Mouse (Mus musculus) liver, embryonic 11.5 days (tissue): ENCODE measurements around the gene Dyrk3. TPM values are rescaled to one million over a fixed set of nuclear protein-coding genes. Genes with fewer than 3 reads are reported as not detected.
"Not testable (repeated sequence)": the region's sequence is repeated elsewhere in the genome, so short reads cannot be mapped to it uniquely, and the experiment has no call there.

ENCODE experiments used
- ATAC-seq: fragments of 200-750 bp; cut with Nextera tagmentation; replicated peaks from 2 replicates; pipeline ENCODE4 v1.8.0; 2017; ENCODE audit warnings: moderate number of reproducible peaks, mild to moderate bottlenecking, moderate TSS enrichment, moderate library complexity; ENCODE audit not compliant: low FRiP score
- DNase-seq: peaks from one replicate; pipeline ENCODE4 v3.0.0-alpha.2; 2017; ENCODE audit warnings: low spot score
- H3K27ac ChIP-seq: fragments of 300-500 bp; sonication (generic); 2 replicates; pipeline ENCODE4 v1.5.1; 2014; ENCODE audit warnings: mild to moderate bottlenecking, low read depth, low read length, control low read depth
- H3K27me3 ChIP-seq: fragments of 300-500 bp; sonication (generic); replicated peaks from 2 replicates; pipeline ENCODE4 v1.6.1; 2014; ENCODE audit warnings: low read length, mixed read lengths; ENCODE audit not compliant: control insufficient read depth, insufficient read depth
- H3K36me3 ChIP-seq: fragments of 300-500 bp; sonication (generic); 2 replicates; pipeline ENCODE4 v1.6.1; 2014; ENCODE audit warnings: mild to moderate bottlenecking, low read length, moderate library complexity, mixed read lengths; ENCODE audit not compliant: control insufficient read depth, insufficient read depth
- H3K4me1 ChIP-seq: fragments of 300-500 bp; sonication (generic); replicated peaks from 2 replicates; pipeline ENCODE4 v1.6.1; 2014; ENCODE audit warnings: low read length, mixed read lengths; ENCODE audit not compliant: control insufficient read depth, insufficient read depth
- H3K4me2 ChIP-seq: fragments of 300-500 bp; sonication (generic); 2 replicates; pipeline ENCODE4 v1.6.1; 2014; ENCODE audit warnings: mild to moderate bottlenecking, control low read depth, moderate library complexity
- H3K4me3 ChIP-seq: fragments of 300-500 bp; sonication (generic); 2 replicates; pipeline ENCODE4 v1.5.1; 2014; ENCODE audit warnings: low read depth, low read length, control low read depth
- H3K9ac ChIP-seq: fragments of 300-500 bp; sonication (generic); 2 replicates; pipeline ENCODE4 v1.6.1; 2014; ENCODE audit warnings: low read depth, low read length, control low read depth
- H3K9me3 ChIP-seq: fragments of 300-500 bp; sonication (generic); 2 replicates; pipeline ENCODE4 v1.6.1; 2016; ENCODE audit warnings: low read length, inconsistent platforms, mixed read lengths; ENCODE audit not compliant: control insufficient read depth
- WGBS: fragments of 180-500 bp; shearing (Covaris S2); extraction: QIAGEN DNeasy Blood & Tissue Kit; methylation state at CpG from one replicate; pipeline ENCODE4 v1.1.7; 2014; 5-methylcytosine and 5-hydroxymethylcytosine counted together
- polyA plus RNA-seq: library from polyadenylated mRNA; unstranded; fragments of >200 nt; fragmentation: Nextera tagmentation; extraction: Ambion mirVana; gene quantifications from 2 replicates; pipeline ENCODE4 v1.2.1, GENCODE M21; 2014

The Dyrk3 gene
- polyA plus RNA-seq, 1 experiment from 2014 or later = 11.7 TPM

DNA sequence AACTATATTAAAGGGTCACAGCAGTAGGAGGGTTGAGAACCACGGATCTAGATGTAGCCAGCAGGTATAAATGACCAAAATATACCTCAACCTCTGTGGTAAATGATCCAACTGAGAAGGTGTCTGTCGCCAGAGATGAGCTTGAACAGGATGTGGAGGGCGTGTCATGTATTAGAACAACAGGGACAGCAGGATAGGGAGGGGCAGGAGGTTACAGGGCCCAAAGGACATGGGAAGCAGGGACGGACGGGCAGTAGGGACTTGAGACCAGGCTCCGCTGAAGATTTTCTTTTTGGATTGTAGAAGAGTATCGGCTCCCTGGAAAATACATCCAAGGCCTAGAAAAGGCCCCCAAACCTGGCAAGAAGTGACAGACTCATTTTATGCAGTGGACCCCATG lies 34.9 kb upstream of the Dyrk3 start:
- ATAC-seq (no peak), DNase-seq (no peak)
- no peak overlapping the region for H3K9ac ChIP-seq
- 83% methylated on average over 7 of the region's 7 CpGs for WGBS
- no peaks in the 10 kb centered on the region for H3K9me3 ChIP-seq
- peaks cover 48% of the 10 kb centered on the region for H3K36me3 ChIP-seq
- no peak overlapping the region for H3K4me2 ChIP-seq
- no peaks in the 10 kb centered on the region for H3K4me1 ChIP-seq
- H3K4me3 ChIP-seq = no peak overlapping the region
- H3K27me3 ChIP-seq = no peaks in the 10 kb centered on the region
- no peak overlapping the region for H3K27ac ChIP-seq

DNA sequence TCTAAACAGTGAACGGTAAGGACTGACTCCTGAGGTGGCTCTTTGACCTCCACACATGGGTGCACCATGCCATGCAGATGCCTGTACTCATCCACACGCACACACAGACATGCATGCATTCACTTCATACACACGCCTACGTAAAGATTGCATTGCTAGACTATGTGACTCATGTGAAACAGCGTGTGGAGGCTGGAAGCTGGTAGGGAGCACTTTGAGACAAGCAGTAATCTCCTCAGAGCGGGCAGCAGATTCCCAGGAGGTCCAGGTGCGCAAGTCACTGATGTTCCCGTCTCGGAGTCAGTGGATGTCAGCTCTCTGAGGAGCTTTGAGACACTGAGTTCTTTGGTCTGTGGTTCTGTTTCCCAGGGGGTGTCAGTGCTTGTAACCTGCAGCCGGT lies 29.5 kb upstream of the Dyrk3 start:
- peaks cover 58% of the 10 kb centered on the region for H3K36me3 ChIP-seq
- H3K9me3 ChIP-seq = no peaks in the 10 kb centered on the region
- no peaks in the 10 kb centered on the region for H3K27me3 ChIP-seq
- H3K4me2 ChIP-seq = no peak overlapping the region
- no peak overlapping the region for H3K4me3 ChIP-seq
- H3K4me1 ChIP-seq = no peaks in the 10 kb centered on the region
- 94% methylated on average over 10 of the region's 10 CpGs for WGBS
- H3K27ac ChIP-seq = no peak overlapping the region
- H3K9ac ChIP-seq = no peak overlapping the region
- DNase-seq = no peak
- ATAC-seq = no peak

DNA sequence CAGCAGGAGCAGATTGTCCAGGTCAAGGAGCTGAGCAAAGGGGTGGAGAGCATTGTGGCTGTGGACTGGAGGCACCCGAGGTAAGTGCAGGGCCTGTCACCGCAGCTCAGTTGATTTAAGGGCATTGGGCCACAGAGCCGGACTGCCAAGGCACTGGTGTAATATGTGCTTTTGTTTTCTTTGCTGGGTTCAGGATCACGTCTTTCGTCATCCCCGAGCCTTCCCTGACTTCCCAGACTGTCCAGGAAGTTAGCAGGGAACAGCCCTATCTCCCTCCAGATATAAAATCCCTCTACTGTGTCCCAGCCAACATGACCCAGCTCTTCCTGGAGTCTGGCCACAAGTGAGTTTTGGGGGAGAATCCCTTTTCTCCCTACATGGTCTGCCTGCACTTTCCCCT lies 26.3 kb upstream of the Dyrk3 start:
- no peak overlapping the region for H3K27ac ChIP-seq
- no peaks in the 10 kb centered on the region for H3K9me3 ChIP-seq
- no peak for DNase-seq
- no peak for ATAC-seq
- no peak overlapping the region for H3K4me2 ChIP-seq
- peaks cover 50% of the 10 kb centered on the region for H3K36me3 ChIP-seq
- no peaks in the 10 kb centered on the region for H3K27me3 ChIP-seq
- WGBS = 81% methylated on average over 6 of the region's 6 CpGs
- H3K9ac ChIP-seq = no peak overlapping the region
- no peaks in the 10 kb centered on the region for H3K4me1 ChIP-seq
- no peak overlapping the region for H3K4me3 ChIP-seq

DNA sequence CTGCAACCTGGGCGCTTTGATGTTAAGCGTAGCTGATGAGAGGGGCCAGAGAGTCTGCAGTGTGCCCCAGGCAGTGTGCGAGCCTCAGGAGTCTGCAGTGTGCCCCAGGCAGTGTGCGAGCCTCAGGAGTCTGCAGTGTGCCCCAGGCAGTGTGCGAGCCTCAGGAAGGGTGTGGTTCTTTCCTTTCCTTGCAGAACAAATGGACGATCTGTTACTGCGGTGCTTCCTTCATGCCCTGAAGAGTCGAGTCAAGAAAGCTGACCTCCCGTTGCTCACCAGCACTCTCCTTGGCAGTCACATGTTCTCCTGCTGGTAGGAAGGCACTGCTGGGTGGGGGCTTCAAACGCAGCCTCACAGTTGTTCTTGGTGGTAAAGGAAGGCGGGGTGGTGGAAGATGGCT lies 23.0 kb upstream of the Dyrk3 start:
- ATAC-seq (no peak; the same call in 1 of the 2 replicates), DNase-seq (no peak)
- WGBS = 67% methylated on average over 11 of the region's 11 CpGs
- H3K4me3 ChIP-seq = no peak overlapping the region
- H3K36me3 ChIP-seq = peaks cover 35% of the 10 kb centered on the region
- no peaks in the 10 kb centered on the region for H3K27me3 ChIP-seq
- H3K9me3 ChIP-seq = no peaks in the 10 kb centered on the region
- H3K27ac ChIP-seq = no peak overlapping the region
- H3K4me2 ChIP-seq = no peak overlapping the region
- no peaks in the 10 kb centered on the region for H3K4me1 ChIP-seq
- no peak overlapping the region for H3K9ac ChIP-seq

DNA sequence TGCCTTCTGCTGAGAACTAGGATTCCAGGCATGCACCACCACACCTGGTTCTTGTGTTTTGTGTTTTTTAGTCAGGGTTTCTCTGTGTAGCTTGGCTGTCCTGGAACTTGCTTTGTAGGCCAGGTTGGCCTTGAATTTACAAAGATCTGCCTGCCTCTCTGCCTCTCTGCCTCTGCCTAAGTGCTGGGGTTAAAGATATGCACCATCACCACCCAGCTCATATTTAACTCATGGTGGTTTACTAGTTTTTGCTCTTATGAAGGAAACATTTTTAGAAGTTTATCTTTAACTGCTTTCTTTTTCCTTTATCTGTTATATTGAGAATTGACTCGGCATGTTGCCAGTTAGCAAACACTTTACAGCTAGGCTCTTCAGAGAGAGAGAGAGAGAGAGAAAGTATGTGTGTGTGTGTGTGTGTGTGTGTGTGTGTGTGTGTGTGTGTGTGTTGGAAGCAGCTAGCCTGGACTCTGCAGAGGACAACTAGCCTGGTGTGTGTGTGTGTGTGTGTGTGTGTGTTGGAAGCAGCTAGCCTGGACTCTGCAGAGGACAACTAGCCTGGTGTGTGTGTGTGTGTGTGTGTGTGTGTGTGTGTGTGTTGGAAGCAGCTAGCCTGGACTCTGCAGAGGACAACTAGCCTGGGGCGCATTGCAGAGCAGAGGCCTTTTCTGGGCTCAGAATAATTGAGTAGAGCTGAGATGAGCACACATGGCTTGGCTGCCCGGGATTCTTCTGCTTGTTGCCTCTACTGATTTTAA lies 21.6 kb upstream of the Dyrk3 start:
- H3K4me3 ChIP-seq, H3K9ac ChIP-seq, H3K27ac ChIP-seq, ATAC-seq, H3K4me2 ChIP-seq, H3K9me3 ChIP-seq, H3K4me1 ChIP-seq, DNase-seq, H3K27me3 ChIP-seq: not testable (repeated sequence)
- peaks cover 32% of the 10 kb centered on the region for H3K36me3 ChIP-seq
- 86% methylated on average over 3 of the region's 3 CpGs for WGBS

DNA sequence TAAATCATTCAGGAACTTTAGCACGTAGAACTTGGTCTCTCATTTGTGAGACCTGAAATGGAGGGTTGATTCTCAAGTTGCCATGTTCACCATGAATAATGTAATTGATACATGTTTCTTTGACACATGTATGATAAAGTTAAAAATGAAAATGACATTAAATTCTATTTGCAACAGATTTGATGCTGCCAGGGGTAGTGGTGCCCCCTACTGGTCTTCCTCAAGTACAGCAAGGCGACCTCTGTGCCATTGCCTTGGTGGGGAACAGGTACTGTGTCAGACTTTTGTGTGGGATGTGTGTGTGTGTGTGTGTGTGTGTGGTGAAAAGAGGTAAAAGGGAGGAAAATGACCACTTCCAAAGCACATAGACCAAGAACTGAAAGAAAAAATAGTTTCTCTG lies 17.3 kb upstream of the Dyrk3 start:
- Histone ChIP-seq H3K36me3 (peaks cover 9% of the 10 kb centered on the region; the same call in 1 of the 2 replicates), H3K4me1 (peaks cover 7% of the 10 kb centered on the region; the same call in 1 of the 2 replicates), H3K9me3 (no peaks in the 10 kb centered on the region), H3K9ac (no peak overlapping the region), H3K27me3 (no peaks in the 10 kb centered on the region), H3K27ac (no peak overlapping the region), H3K4me2 (no peak overlapping the region), H3K4me3 (no peak overlapping the region)
- ATAC-seq = no peak
- 48% methylated on average over 2 of the region's 2 CpGs for WGBS
- DNase-seq = no peak

DNA sequence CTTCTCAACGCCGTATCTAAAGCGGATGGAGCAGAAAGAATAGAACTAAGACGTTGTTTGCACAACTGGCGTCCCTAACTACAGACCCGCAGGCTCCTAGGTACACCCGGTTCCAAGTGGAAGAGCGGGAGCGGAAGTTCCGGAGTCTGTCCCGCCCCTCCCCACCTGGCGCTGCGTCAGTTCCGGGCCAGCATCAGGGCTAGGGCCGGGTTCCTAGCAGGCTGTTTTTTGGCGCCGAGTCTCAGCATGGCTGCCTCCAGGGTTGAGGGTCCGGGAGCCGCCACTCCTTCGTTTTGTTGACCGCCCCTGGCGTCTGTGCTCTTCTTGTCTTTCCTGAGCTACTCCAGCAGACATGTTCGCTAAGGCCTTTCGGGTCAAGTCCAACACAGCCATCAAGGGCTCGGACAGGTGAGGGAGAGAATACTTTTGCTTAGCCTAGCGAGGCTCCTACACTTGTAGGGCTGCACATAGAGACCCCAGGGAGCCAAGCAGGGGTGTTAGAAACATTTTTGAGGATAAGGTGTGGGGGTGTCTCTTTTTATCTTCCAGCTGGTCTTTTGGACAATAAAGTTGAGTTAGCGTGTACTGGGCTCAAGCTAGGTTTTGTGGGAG lies 15.0 kb upstream of the Dyrk3 start, which contains the start of gene Eif2d:
Eif2d (plus strand) TSS at position 164 of the 612 bp plus-strand sequence.
- Histone ChIP-seq H3K4me3 (peak within 1 kb of the TSS; percentile 70), H3K27me3 (no peaks in the 10 kb centered on the region), H3K27ac (peak within 1 kb of the TSS; percentile 49), H3K9me3 (no peaks in the 10 kb centered on the region), H3K9ac (peak within 1 kb of the TSS; percentile 72), H3K4me1 (peaks cover 7% of the 10 kb centered on the region; the same call in 1 of the 2 replicates), H3K4me2 (peak within 1 kb of the TSS; percentile 77), H3K36me3 (peaks cover 5% of the 10 kb centered on the region; the same call in 1 of the 2 replicates)
- 1% methylated on average over 27 of the region's 27 CpGs for WGBS
- ATAC-seq (peak; percentile 99), DNase-seq (peak; percentile 91)

DNA sequence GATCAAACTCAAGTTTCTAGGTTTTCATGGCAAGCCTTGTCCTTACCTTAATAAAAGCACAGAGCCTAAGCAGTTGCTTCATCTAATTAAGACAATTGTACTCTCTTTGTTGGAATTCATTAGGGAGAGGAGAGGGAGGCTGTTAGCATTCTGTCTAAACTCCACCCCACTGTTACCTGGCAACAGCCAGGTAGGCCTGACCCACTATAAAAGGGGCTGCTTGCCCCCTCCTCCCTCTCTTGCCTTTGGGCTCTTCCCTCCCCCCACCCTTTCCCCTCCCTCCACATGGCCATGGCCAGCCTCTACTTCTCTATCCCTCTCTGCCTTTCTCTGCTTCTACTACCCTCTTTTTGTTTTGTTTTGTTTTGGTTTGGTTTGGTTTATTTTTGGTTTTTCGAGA lies 11.4 kb upstream of the Dyrk3 start:
- 80% methylated on average over 1 of the region's 1 CpGs for WGBS
- H3K27ac ChIP-seq = no peak overlapping the region
- no peak overlapping the region for H3K4me2 ChIP-seq
- no peaks in the 10 kb centered on the region for H3K36me3 ChIP-seq
- H3K9me3 ChIP-seq = no peaks in the 10 kb centered on the region
- ATAC-seq (no peak), DNase-seq (no peak)
- H3K4me3 ChIP-seq = no peak overlapping the region
- H3K27me3 ChIP-seq = no peaks in the 10 kb centered on the region
- peaks cover 5% of the 10 kb centered on the region; the same call in 1 of the 2 replicates for H3K4me1 ChIP-seq
- no peak overlapping the region for H3K9ac ChIP-seq

DNA sequence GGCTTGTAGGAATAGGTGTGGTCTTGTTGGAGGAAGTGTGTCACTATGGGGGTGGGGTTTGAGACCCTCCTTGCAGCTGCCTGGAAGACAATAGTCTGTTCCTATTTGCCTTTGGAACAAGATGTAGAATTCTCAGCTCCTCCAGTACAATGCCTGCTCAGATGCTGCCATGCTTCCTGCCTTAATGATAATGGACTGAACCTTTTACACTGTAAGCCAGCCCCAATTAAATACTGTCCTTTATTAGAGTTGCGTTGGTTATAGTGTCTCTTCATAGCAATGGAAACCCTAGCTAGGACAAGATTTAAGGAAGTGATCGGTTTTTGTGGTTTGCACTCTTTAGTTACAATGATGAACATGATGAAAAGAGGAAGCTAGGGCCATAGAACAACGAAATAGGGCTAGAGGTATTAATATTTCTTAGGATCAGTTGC lies 8.1 kb upstream of the Dyrk3 start:
- H3K9me3 ChIP-seq = no peaks in the 10 kb centered on the region
- WGBS = 48% methylated on average over 3 of the region's 3 CpGs

More for the DNA sequence above, 8.1 kb upstream of the Dyrk3 start:
- H3K9ac ChIP-seq = no peak overlapping the region
- no peaks in the 10 kb centered on the region for H3K4me1 ChIP-seq
- H3K36me3 ChIP-seq = no peaks in the 10 kb centered on the region
- H3K4me3 ChIP-seq = no peak overlapping the region
- no peak overlapping the region for H3K4me2 ChIP-seq
- no peaks in the 10 kb centered on the region for H3K27me3 ChIP-seq
- no peak for ATAC-seq
- no peak for DNase-seq
- no peak overlapping the region for H3K27ac ChIP-seq
